Mouse (Mus musculus) splenic B cell, adult 2 months (primary cell): ENCODE measurements at regions not wholly inside any gene's neighbourhood (a gene's known extent, or its start where the extent isn't known, plus 50 kb on each side); places are given as distances from the start of the nearest gene placed in this dataset.

ENCODE experiments used
- DNase-seq: peaks from one replicate; pipeline ENCODE4 v3.0.0-alpha.2; 2011; ENCODE audit warnings: low read depth, low spot score
- H3K27me3 ChIP-seq: 2 replicates; pipeline ENCODE4 v1.6.1; 2012; ENCODE audit warnings: mild to moderate bottlenecking, low read length, moderate library complexity, mixed read lengths; ENCODE audit not compliant: control insufficient read depth, poor library complexity, insufficient read depth, severe bottlenecking
- H3K36me3 ChIP-seq: 2 replicates; pipeline ENCODE4 v1.6.1; 2012; ENCODE audit warnings: mild to moderate bottlenecking, low read length, moderate library complexity, mixed read lengths; ENCODE audit not compliant: control insufficient read depth, poor library complexity, insufficient read depth, severe bottlenecking

- Histone ChIP-seq H3K36me3 (no peaks in the 10 kb centered on the region), H3K27me3 (no peaks in the 10 kb centered on the region)
- peak; percentile 59 for DNase-seq
Observed at GRCm38 (mm10) chr12:79959540-79960305, 153.1 kb downstream of the Zfp36l1 start.

GRCm38 (mm10) chr12:79957211-79957610 is 155.6 kb downstream of the Zfp36l1 start:
- no peaks in the 10 kb centered on the region for H3K27me3 ChIP-seq
- DNase-seq = peak; percentile 28
- H3K36me3 ChIP-seq = no peaks in the 10 kb centered on the region

- no peak for DNase-seq
- Histone ChIP-seq H3K27me3 (no peaks in the 10 kb centered on the region), H3K36me3 (no peaks in the 10 kb centered on the region)
Observed at GRCm38 (mm10) chr12:79956351-79956750, 156.5 kb downstream of the Zfp36l1 start.

GRCm38 (mm10) chr12:79955501-79955900 is 157.3 kb downstream of the Zfp36l1 start:
- DNase-seq = no peak
- no peaks in the 10 kb centered on the region for H3K27me3 ChIP-seq
- no peaks in the 10 kb centered on the region for H3K36me3 ChIP-seq

GRCm38 (mm10) chr12:79950579-79951112 is 162.2 kb downstream of the Zfp36l1 start:
- Histone ChIP-seq H3K36me3 (no peaks in the 10 kb centered on the region), H3K27me3 (no peaks in the 10 kb centered on the region)
- DNase-seq = no peak

- Histone ChIP-seq H3K27me3 (no peaks in the 10 kb centered on the region), H3K36me3 (no peaks in the 10 kb centered on the region)
- DNase-seq = no peak
Observed at GRCm38 (mm10) chr12:79949101-79949824, 163.6 kb downstream of the Zfp36l1 start.

- no peaks in the 10 kb centered on the region for H3K27me3 ChIP-seq
- no peaks in the 10 kb centered on the region for H3K36me3 ChIP-seq
- no peak for DNase-seq
Observed at GRCm38 (mm10) chr12:79947574-79947973, 165.2 kb downstream of the Zfp36l1 start.

GRCm38 (mm10) chr12:79946777-79947176 is 166.0 kb downstream of the Zfp36l1 start:
- peak; percentile 40 for DNase-seq
- Histone ChIP-seq H3K27me3 (no peaks in the 10 kb centered on the region), H3K36me3 (no peaks in the 10 kb centered on the region)

- Histone ChIP-seq H3K36me3 (no peaks in the 10 kb centered on the region), H3K27me3 (no peaks in the 10 kb centered on the region)
- no peak for DNase-seq
Observed at GRCm38 (mm10) chr12:79945899-79946298, 166.9 kb downstream of the Zfp36l1 start.

- Histone ChIP-seq H3K36me3 (no peaks in the 10 kb centered on the region), H3K27me3 (no peaks in the 10 kb centered on the region)
- no peak for DNase-seq
Observed at GRCm38 (mm10) chr12:79944714-79945493, 167.9 kb downstream of the Zfp36l1 start.

- no peaks in the 10 kb centered on the region for H3K36me3 ChIP-seq
- H3K27me3 ChIP-seq = no peaks in the 10 kb centered on the region
- no peak for DNase-seq
Observed at GRCm38 (mm10) chr12:79944090-79944489, 168.7 kb downstream of the Zfp36l1 start.

- no peaks in the 10 kb centered on the region for H3K27me3 ChIP-seq
- no peaks in the 10 kb centered on the region for H3K36me3 ChIP-seq
- DNase-seq = no peak
Observed at GRCm38 (mm10) chr12:79942563-79943131, 170.2 kb downstream of the Zfp36l1 start.

- no peaks in the 10 kb centered on the region for H3K36me3 ChIP-seq
- DNase-seq = no peak
- H3K27me3 ChIP-seq = no peaks in the 10 kb centered on the region
Observed at GRCm38 (mm10) chr12:79941828-79942227, 171.0 kb downstream of the Zfp36l1 start.

- no peak for DNase-seq
- no peaks in the 10 kb centered on the region for H3K27me3 ChIP-seq
- no peaks in the 10 kb centered on the region for H3K36me3 ChIP-seq
Observed at GRCm38 (mm10) chr12:79939436-79939835, 173.4 kb downstream of the Zfp36l1 start.
